Comparison of ENCODE assay signal across 27 mouse cellular contexts in genomic region chr2:156815412-156815811, GRCm38 (mm10). TPM values are rescaled to one million over a fixed set of nuclear protein-coding genes. Genes with fewer than 3 reads are reported as not detected.
A peak's percentile ranks its signal among the peaks of the same experiment; 100 is the strongest.
DNase-seq lines count a peak whose midpoint lies in the region; ATAC-seq and TF ChIP-seq lines count a peak whose summit lies in the region.
"Had no signal": no experiment of that assay in that cellular context is flagged by ENCODE, and none has a peak within 500 bp of the region (broad histone marks: within the 10 kb centered on the region; RNA-seq: fewer than 3 reads in every experiment).

No protein-coding gene starts in this region.

- intact Hi-C loops in heart, adult 2 months (cut with DNase I), result no loop called here

- ATAC-seq in kidney, embryonic 16.5 days (ENCODE audit: low FRiP score, low TSS enrichment), result no peak; the same call in 1 of the 2 replicates
- ATAC-seq in midbrain, embryonic 11.5 days (ENCODE audit: low FRiP score), result no peak
- ATAC-seq in midbrain, embryonic 13.5 days, result no peak
- no peak for ATAC-seq in stomach, embryonic 15.5 days (ENCODE audit: insufficient read depth, low FRiP score, low read depth)
- ATAC-seq: forebrain, embryonic 15.5 days; inflammation-experienced regulatory T-cells, adult 6 months; midbrain, embryonic 16.5 days had no signal

- TF ChIP-seq CTCF in heart, adult 2 months (IDR thresholded peaks at IDR 0.05), result no peak

- no peak overlapping the region for H3K9ac ChIP-seq in heart, adult 2 months (ENCODE audit: low read depth, low read length)
- peak overlapping the region; percentile 14 for H3K9ac ChIP-seq in kidney, embryonic 16.5 days (replicated peaks; ENCODE audit: low read length)
- no peak overlapping the region for H3K9ac ChIP-seq in midbrain, embryonic 11.5 days (ENCODE audit: low read length)
- H3K9ac ChIP-seq in midbrain, embryonic 13.5 days (replicated peaks), result no peak overlapping the region
- no peak overlapping the region for H3K9ac ChIP-seq in stomach, embryonic 15.5 days
- H3K9ac ChIP-seq: forebrain, embryonic 15.5 days; hindbrain, embryonic 14.5 days; limb, embryonic 13.5 days; liver, embryonic 13.5 days; neural tube, embryonic 13.5 days had no signal

- H3K4me1 ChIP-seq in heart, embryonic 10.5 days, result peaks cover 19% of the 10 kb centered on the region
- H3K4me1 ChIP-seq in heart, adult 2 months (ENCODE audit: control insufficient read depth, insufficient read depth, low read length), result no peaks in the 10 kb centered on the region
- H3K4me1 ChIP-seq in kidney, embryonic 16.5 days (ENCODE audit: insufficient read depth, low read length), result peaks cover 31% of the 10 kb centered on the region
- H3K4me1 ChIP-seq in midbrain, embryonic 11.5 days (ENCODE audit: control insufficient read depth, insufficient read depth, low read length), result peaks cover 16% of the 10 kb centered on the region
- peaks cover 24% of the 10 kb centered on the region for H3K4me1 ChIP-seq in midbrain, embryonic 13.5 days (replicated peaks)
- H3K4me1 ChIP-seq in stomach, embryonic 15.5 days, result peaks cover 13% of the 10 kb centered on the region; the same call in 1 of the 2 replicates
- H3K4me1 ChIP-seq: forebrain, embryonic 15.5 days had no signal

- no peaks in the 10 kb centered on the region for H3K36me3 ChIP-seq in heart, embryonic 10.5 days
- H3K36me3 ChIP-seq in heart, adult 2 months (ENCODE audit: control insufficient read depth, insufficient read depth, low read length), result no peaks in the 10 kb centered on the region
- no peaks in the 10 kb centered on the region for H3K36me3 ChIP-seq in kidney, embryonic 16.5 days (ENCODE audit: insufficient read depth, low read length)
- H3K36me3 ChIP-seq in midbrain, embryonic 11.5 days (ENCODE audit: control insufficient read depth, insufficient read depth, low read length), result no peaks in the 10 kb centered on the region
- no peaks in the 10 kb centered on the region for H3K36me3 ChIP-seq in midbrain, embryonic 13.5 days
- no peaks in the 10 kb centered on the region for H3K36me3 ChIP-seq in stomach, embryonic 15.5 days
- H3K36me3 ChIP-seq: forebrain, embryonic 15.5 days; limb, embryonic 13.5 days; liver, embryonic 13.5 days; neural tube, embryonic 13.5 days had no signal

- no peak for DNase-seq in heart, embryonic 10.5 days (ENCODE audit: low spot score)
- no peak for DNase-seq in heart, adult 2 months
- DNase-seq in kidney, adult 9 months, result no peak
- peak; percentile 73 for DNase-seq in midbrain, embryonic 11.5 days (ENCODE audit: low spot score, missing footprints)
- DNase-seq in left cerebral cortex, adult 9 months (ENCODE audit: low spot score in 2 of 2), result no peak
- DNase-seq: adrenal gland, postnatal 36 days; cerebellum, adult 9-10 months; gastrocnemius, postnatal 10 days; heart, postnatal 4 days; kidney, postnatal 25 days; liver, embryonic 13.5 days; lung, adult 2 months; right cerebral cortex, postnatal 25 days; spleen, adult 18-20 months had no signal

- no peak for TF ChIP-seq EP300 in heart, adult 2 months (IDR thresholded peaks at IDR 0.05; ENCODE audit: insufficient read depth, low read depth, low read length)

- peak overlapping the region; percentile 54; the same call in 1 of the 2 replicates for H3K27ac ChIP-seq in heart, embryonic 10.5 days
- H3K27ac ChIP-seq in heart, adult 2 months, result no peak overlapping the region
- peak overlapping the region; percentile 91 for H3K27ac ChIP-seq in kidney, embryonic 16.5 days (ENCODE audit: low read length)
- H3K27ac ChIP-seq in midbrain, embryonic 11.5 days (ENCODE audit: low read depth, low read length), result no peak overlapping the region
- H3K27ac ChIP-seq in midbrain, embryonic 13.5 days, result no peak overlapping the region
- peak overlapping the region; percentile 67; the same call in 1 of the 2 replicates for H3K27ac ChIP-seq in stomach, embryonic 15.5 days
- H3K27ac ChIP-seq: forebrain, embryonic 15.5 days; hindbrain, embryonic 14.5 days; layer of hippocampus, adult 2 months; limb, embryonic 13.5 days; liver, embryonic 13.5 days had no signal

- peak overlapping the region; percentile 23 for H3K4me2 ChIP-seq in kidney, embryonic 16.5 days (replicated peaks; ENCODE audit: low read depth, low read length)
- H3K4me2 ChIP-seq in midbrain, embryonic 11.5 days, result no peak overlapping the region
- no peak overlapping the region for H3K4me2 ChIP-seq in midbrain, embryonic 13.5 days (replicated peaks)
- no peak overlapping the region for H3K4me2 ChIP-seq in stomach, embryonic 15.5 days
- H3K4me2 ChIP-seq: forebrain, embryonic 15.5 days; hindbrain, embryonic 14.5 days; limb, embryonic 13.5 days; liver, embryonic 13.5 days; neural tube, embryonic 13.5 days had no signal

- H3K27me3 ChIP-seq in heart, embryonic 10.5 days (ENCODE audit: insufficient read depth, poor library complexity, severe bottlenecking), result no peaks in the 10 kb centered on the region
- no peaks in the 10 kb centered on the region for H3K27me3 ChIP-seq in heart, adult 2 months (ENCODE audit: control insufficient read depth, insufficient read depth, low read length)
- no peaks in the 10 kb centered on the region for H3K27me3 ChIP-seq in kidney, embryonic 16.5 days (ENCODE audit: insufficient read depth, low read length)
- no peaks in the 10 kb centered on the region for H3K27me3 ChIP-seq in midbrain, embryonic 11.5 days (ENCODE audit: control insufficient read depth, insufficient read depth, low read length)
- no peaks in the 10 kb centered on the region for H3K27me3 ChIP-seq in midbrain, embryonic 13.5 days
- no peaks in the 10 kb centered on the region for H3K27me3 ChIP-seq in stomach, embryonic 15.5 days (replicated peaks)
- H3K27me3 ChIP-seq: forebrain, embryonic 15.5 days; limb, embryonic 13.5 days; liver, embryonic 13.5 days had no signal

- H3K79me2 ChIP-seq in heart, adult 2 months (replicated peaks; ENCODE audit: control insufficient read depth, insufficient read depth, low read length), result no peaks in the 10 kb centered on the region

- WGBS in heart, embryonic 10.5 days, result 61% methylated on average over 3 of the region's 3 CpGs
- WGBS in heart, adult 2 months, result 87% methylated on average over 3 of the region's 3 CpGs
- 52% methylated on average over 3 of the region's 3 CpGs for WGBS in kidney, embryonic 16.5 days
- 79% methylated on average over 3 of the region's 3 CpGs for WGBS in midbrain, embryonic 11.5 days
- WGBS in midbrain, embryonic 13.5 days, result 58% methylated on average over 3 of the region's 3 CpGs
- 52% methylated on average over 3 of the region's 3 CpGs for WGBS in stomach, embryonic 15.5 days

- no peak overlapping the region for H3K4me3 ChIP-seq in heart, embryonic 10.5 days
- no peak overlapping the region for H3K4me3 ChIP-seq in heart, adult 2 months
- no peak overlapping the region for H3K4me3 ChIP-seq in kidney, embryonic 16.5 days (ENCODE audit: low read length)
- no peak overlapping the region for H3K4me3 ChIP-seq in midbrain, embryonic 11.5 days (ENCODE audit: low read depth, low read length)
- H3K4me3 ChIP-seq in midbrain, embryonic 13.5 days (replicated peaks), result no peak overlapping the region
- H3K4me3 ChIP-seq in stomach, embryonic 15.5 days (replicated peaks), result no peak overlapping the region
- H3K4me3 ChIP-seq: forebrain, embryonic 15.5 days; layer of hippocampus, adult 2 months; limb, embryonic 13.5 days; liver, embryonic 13.5 days; megakaryocyte, embryonic 14.5 days; myocyte; neural tube, embryonic 13.5 days had no signal

- no peaks in the 10 kb centered on the region for H3K9me3 ChIP-seq in heart, embryonic 10.5 days
- no peaks in the 10 kb centered on the region for H3K9me3 ChIP-seq in kidney, embryonic 16.5 days (ENCODE audit: low read length)
- H3K9me3 ChIP-seq in midbrain, embryonic 11.5 days (ENCODE audit: control insufficient read depth, low read length), result no peaks in the 10 kb centered on the region
- H3K9me3 ChIP-seq in midbrain, embryonic 13.5 days, result no peaks in the 10 kb centered on the region
- H3K9me3 ChIP-seq in stomach, embryonic 15.5 days, result no peaks in the 10 kb centered on the region
- H3K9me3 ChIP-seq: forebrain, embryonic 15.5 days; limb, embryonic 13.5 days; liver, embryonic 13.5 days; neural tube, embryonic 13.5 days had no signal

- no peak for TF ChIP-seq POLR2A in heart, adult 2 months (IDR thresholded peaks at IDR 0.05; ENCODE audit: insufficient read depth, low read depth, low read length)

RNA-seq across cellular contexts. Expression of gene Tgif2, which starts 24.4 kb away (rescaled TPM):
- 48.4 and 62.3 TPM in 2 replicates for polyA plus RNA-seq in heart, embryonic 10.5 days (2016; fragmentation: Nextera tagmentation; extraction: Ambion mirVana)
- under 1 TPM; 0.63 to 0.66 TPM for total RNA-seq in heart, adult 2 months (2021)
- polyA plus RNA-seq in heart, adult 2 months (2012; rRNA removed), result 0.76 and 1.2 TPM in 2 replicates
- polyA plus RNA-seq in kidney, embryonic 16.5 days (2015; fragmentation: Nextera tagmentation; extraction: Ambion mirVana), result 69.5 and 71.1 TPM in 2 replicates
- 81.2 and 88.6 TPM in 2 replicates for polyA plus RNA-seq in midbrain, embryonic 11.5 days (2014; fragmentation: Nextera tagmentation; extraction: Ambion mirVana)
- 35.2 and 44.5 TPM in 2 replicates for polyA plus RNA-seq in midbrain, embryonic 13.5 days (2015; fragmentation: Nextera tagmentation; extraction: Ambion mirVana)
- 41.5 and 45.9 TPM in 2 replicates for polyA plus RNA-seq in stomach, embryonic 15.5 days (2015; fragmentation: Nextera tagmentation; extraction: Ambion mirVana)

RNA-seq across cellular contexts. Expression of gene Myl9, which starts 40.2 kb away (rescaled TPM):
- polyA plus RNA-seq in heart, embryonic 10.5 days (2016; fragmentation: Nextera tagmentation; extraction: Ambion mirVana), result 1,471 and 1,998 TPM in 2 replicates
- total RNA-seq in heart, adult 2 months (2021), result 100 to 1,000 TPM in 1 of 2 experiments, 10 to 100 TPM in 1; 86.6 to 107 TPM
- 176 and 204 TPM in 2 replicates for polyA plus RNA-seq in heart, adult 2 months (2012; rRNA removed)
- polyA plus RNA-seq in kidney, embryonic 16.5 days (2015; fragmentation: Nextera tagmentation; extraction: Ambion mirVana), result 447 and 578 TPM in 2 replicates
- polyA plus RNA-seq in midbrain, embryonic 11.5 days (2014; fragmentation: Nextera tagmentation; extraction: Ambion mirVana), result 112 and 118 TPM in 2 replicates
- polyA plus RNA-seq in midbrain, embryonic 13.5 days (2015; fragmentation: Nextera tagmentation; extraction: Ambion mirVana), result 33.0 and 37.4 TPM in 2 replicates
- 1,258 and 1,308 TPM in 2 replicates for polyA plus RNA-seq in stomach, embryonic 15.5 days (2015; fragmentation: Nextera tagmentation; extraction: Ambion mirVana)
- total RNA-seq: granulocyte monocyte progenitor cell, adult 5-6 weeks had no signal
- polyA plus RNA-seq: inflammation-experienced regulatory T-cells, adult 6 months had no signal

RNA-seq across cellular contexts. Expression of gene 4930518I15Rik, which starts 42.3 kb away (rescaled TPM):
- polyA plus RNA-seq in heart, embryonic 10.5 days (2016; fragmentation: Nextera tagmentation; extraction: Ambion mirVana), result 4.7 and 6.3 TPM in 2 replicates
- total RNA-seq in heart, adult 2 months (2021), result under 1 TPM; 0.55 to 0.84 TPM
- polyA plus RNA-seq in heart, adult 2 months (2012; rRNA removed), result 0.59 and 1.7 TPM in 2 replicates
- polyA plus RNA-seq in kidney, embryonic 16.5 days (2015; fragmentation: Nextera tagmentation; extraction: Ambion mirVana), result 8.0 and 9.9 TPM in 2 replicates
- polyA plus RNA-seq in midbrain, embryonic 11.5 days (2014; fragmentation: Nextera tagmentation; extraction: Ambion mirVana), result 4.7 TPM in 2 replicates
- polyA plus RNA-seq in midbrain, embryonic 13.5 days (2015; fragmentation: Nextera tagmentation; extraction: Ambion mirVana), result 13.0 and 15.4 TPM in 2 replicates
- 8.1 and 9.1 TPM in 2 replicates for polyA plus RNA-seq in stomach, embryonic 15.5 days (2015; fragmentation: Nextera tagmentation; extraction: Ambion mirVana)

RNA-seq across cellular contexts. Expression of gene Rab5if, which starts 47.5 kb away (rescaled TPM):
- polyA plus RNA-seq in heart, embryonic 10.5 days (2016; fragmentation: Nextera tagmentation; extraction: Ambion mirVana), result 197 and 198 TPM in 2 replicates
- 100 to 1,000 TPM; 104 to 116 TPM for total RNA-seq in heart, adult 2 months (2021)
- 64.4 and 119 TPM in 2 replicates for polyA plus RNA-seq in heart, adult 2 months (2012; rRNA removed)
- polyA plus RNA-seq in kidney, embryonic 16.5 days (2015; fragmentation: Nextera tagmentation; extraction: Ambion mirVana), result 167 and 168 TPM in 2 replicates
- 196 and 205 TPM in 2 replicates for polyA plus RNA-seq in midbrain, embryonic 11.5 days (2014; fragmentation: Nextera tagmentation; extraction: Ambion mirVana)
- 143 and 158 TPM in 2 replicates for polyA plus RNA-seq in midbrain, embryonic 13.5 days (2015; fragmentation: Nextera tagmentation; extraction: Ambion mirVana)
- polyA plus RNA-seq in stomach, embryonic 15.5 days (2015; fragmentation: Nextera tagmentation; extraction: Ambion mirVana), result 224 and 234 TPM in 2 replicates

Comparison
In these comparisons a context has a peak if more than half of its experiments do, and no peak if none do; other contexts are left out.
1. H3K27ac ChIP-seq: peak in heart, embryonic 10.5 days (single experiment), kidney, embryonic 16.5 days (single experiment) and stomach, embryonic 15.5 days (single experiment); none in heart, adult 2 months (single experiment), midbrain, embryonic 11.5 days (single experiment) and midbrain, embryonic 13.5 days (single experiment).
2. RNA of gene Tgif2, which starts 24.4 kb away (polyA plus RNA-seq): 81.2 to 88.6 TPM in midbrain, embryonic 11.5 days, 69.5 to 71.1 TPM in kidney, embryonic 16.5 days, 48.4 to 62.3 TPM in heart, embryonic 10.5 days, 35.2 to 44.5 TPM in midbrain, embryonic 13.5 days and 41.5 to 45.9 TPM in stomach, embryonic 15.5 days; 0.76 to 1.2 TPM in heart, adult 2 months; every median in the first group is over 10 times any median in the second.